ENCODE assay signal across 8 mouse cellular contexts in genomic region chr17:83214161-83214592, GRCm38 (mm10). TPM values are rescaled to one million over a fixed set of nuclear protein-coding genes. Genes with fewer than 3 reads are reported as not detected.
A peak's percentile ranks its signal among the peaks of the same experiment; 100 is the strongest.
DNase-seq lines count a peak whose midpoint lies in the region; ATAC-seq and TF ChIP-seq lines count a peak whose summit lies in the region.

No protein-coding gene starts in this region.

- peaks cover 6% of the 10 kb centered on the region; the same call in 1 of the 2 replicates for H3K4me1 ChIP-seq in intestine, postnatal 0 days (replicated peaks; ENCODE audit: control insufficient read depth, insufficient read depth, low read length)
- peaks cover 26% of the 10 kb centered on the region for H3K4me1 ChIP-seq in liver, embryonic 15.5 days (replicated peaks)

- peak overlapping the region; percentile 95; the same call in 1 of the 2 replicates for H3K9ac ChIP-seq in intestine, postnatal 0 days (ENCODE audit: low read depth, low read length)
- H3K9ac ChIP-seq in liver, embryonic 15.5 days = peak overlapping the region; percentile 54; the same call in 1 of the 2 replicates

- H3K4me2 ChIP-seq in intestine, postnatal 0 days (replicated peaks; ENCODE audit: low read depth) = peak overlapping the region; percentile 97
- peak overlapping the region; percentile 63 for H3K4me2 ChIP-seq in liver, embryonic 15.5 days
- H3K4me2 ChIP-seq in myocyte (ENCODE audit: low read depth) = peak overlapping the region; percentile 75

- no peak; the same call in 1 of the 2 replicates for ATAC-seq in intestine, postnatal 0 days
- peak; percentile 29; the same call in 1 of the 2 replicates for ATAC-seq in liver, embryonic 15.5 days (ENCODE audit: insufficient read depth)
- no peak for ATAC-seq in frontal cortex, adult (ENCODE audit: low TSS enrichment)

- H3K79me2 ChIP-seq in myocyte (ENCODE audit: control insufficient read depth, insufficient read depth) = peaks cover 4% of the 10 kb centered on the region

- no peak for TF ChIP-seq CTCF in brain, embryonic 14.5 days (IDR thresholded peaks at IDR 0.05; ENCODE audit: borderline replicate concordance, extremely low read depth, insufficient read depth, insufficient read length)
- TF ChIP-seq CTCF in intestine, postnatal 0 days (IDR thresholded peaks at IDR 0.05; ENCODE audit: low read depth) = peak; percentile 29; the same call in 1 of the 2 replicates

- DNase-seq in right cerebral cortex, postnatal 14 days = peak; percentile 45
- DNase-seq in right cerebral cortex, postnatal 36 days (ENCODE audit: low spot score in 2 of 2) = no peak
- peak; percentile 95 for DNase-seq in brain, embryonic 14.5 days (ENCODE audit: low read depth)
- DNase-seq in heart, adult 11 months = peak; percentile 98

- TF ChIP-seq POLR2A in brain, embryonic 14.5 days (IDR thresholded peaks at IDR 0.05; ENCODE audit: borderline replicate concordance, extremely low read depth, insufficient read depth, insufficient read length, poor library complexity, severe bottlenecking) = no peak
- TF ChIP-seq POLR2A in myocyte (IDR thresholded peaks at IDR 0.05; ENCODE audit: insufficient read length, low read depth) = no peak

- H3ac ChIP-seq in myocyte (ENCODE audit: control insufficient read depth, insufficient read length) = peak overlapping the region; percentile 77

- no peaks in the 10 kb centered on the region for H3K9me3 ChIP-seq in intestine, postnatal 0 days (ENCODE audit: control insufficient read depth)
- H3K9me3 ChIP-seq in liver, embryonic 15.5 days (replicated peaks) = no peaks in the 10 kb centered on the region

- H3K4me3 ChIP-seq in intestine, postnatal 0 days (ENCODE audit: low read depth, low read length) = peak overlapping the region; percentile 92
- H3K4me3 ChIP-seq in liver, embryonic 15.5 days (replicated peaks) = peak overlapping the region; percentile 63
- peak overlapping the region; percentile 28 for H3K4me3 ChIP-seq in myocyte

- peak overlapping the region; percentile 86; the same call in 1 of the 2 replicates for H3K27ac ChIP-seq in intestine, postnatal 0 days (ENCODE audit: low read depth, low read length)
- H3K27ac ChIP-seq in liver, embryonic 15.5 days (replicated peaks) = peak overlapping the region; percentile 77

- no peaks in the 10 kb centered on the region for H3K27me3 ChIP-seq in intestine, postnatal 0 days (replicated peaks; ENCODE audit: control insufficient read depth, insufficient read depth, low read length)
- H3K27me3 ChIP-seq in liver, embryonic 15.5 days = peaks cover 47% of the 10 kb centered on the region
- H3K27me3 ChIP-seq in myocyte (ENCODE audit: control insufficient read depth, insufficient read depth, insufficient read length) = no peaks in the 10 kb centered on the region

- WGBS in intestine, postnatal 0 days = 1% methylated on average over 16 of the region's 16 CpGs
- WGBS in liver, embryonic 15.5 days (ENCODE audit: insufficient replicate concordance) = under 1% methylated on average over 16 of the region's 16 CpGs

- H3K36me3 ChIP-seq in intestine, postnatal 0 days (ENCODE audit: control insufficient read depth, insufficient read depth) = no peaks in the 10 kb centered on the region
- no peaks in the 10 kb centered on the region for H3K36me3 ChIP-seq in liver, embryonic 15.5 days (replicated peaks)
- no peaks in the 10 kb centered on the region for H3K36me3 ChIP-seq in myocyte (ENCODE audit: control insufficient read depth, insufficient read depth)

TF ChIP-seq in myocyte, 11 proteins besides CTCF, POLR2A, EP300 and RAD21:
- no peak for TF ChIP-seq E2F4 (IDR thresholded peaks at IDR 0.05; ENCODE audit: insufficient read depth)
- no peak for TF ChIP-seq REST (IDR thresholded peaks at IDR 0.05; ENCODE audit: insufficient read depth, insufficient read length)

RNA-seq across cellular contexts. Expression of gene Pkdcc, which starts 0.9 kb away (rescaled TPM):
- 53.3 and 82.8 TPM in 2 replicates for polyA plus RNA-seq in brain, embryonic 14.5 days (2012; rRNA removed)
- polyA plus RNA-seq in intestine, postnatal 0 days (2015; fragmentation: Nextera tagmentation; extraction: Ambion mirVana) = 15.8 and 17.5 TPM in 2 replicates
- 2.8 and 4.1 TPM in 2 replicates for polyA plus RNA-seq in liver, embryonic 15.5 days (2015; fragmentation: Nextera tagmentation; extraction: Ambion mirVana)
- polyA plus RNA-seq in myocyte (2012; fragmentation: generic; extraction: Trizol) = 14.1 TPM

Comparison
In these comparisons a context has a peak if more than half of its experiments do, and no peak if none do; other contexts are left out.
1. DNase-seq: peak in right cerebral cortex, postnatal 14 days (single experiment), brain, embryonic 14.5 days (single experiment) and heart, adult 11 months (single experiment); none in right cerebral cortex, postnatal 36 days (0 of 2).
2. H3K4me3 ChIP-seq: peak in every context shown above with its lines; median percentile 92 in intestine, postnatal 0 days; 63 in liver, embryonic 15.5 days; 28 in myocyte.
3. Peak in every context shown above with its lines, with median percentiles within 50 percentile points of each other: H3K4me2 ChIP-seq.